Mouse (Mus musculus) kidney, postnatal 10 days (tissue): ENCODE measurements around the gene Fnbp1l.

Experiments
- DNase-seq: peaks from one replicate; pipeline ENCODE4 v3.0.0; 2021; ENCODE audit warnings: mixed read lengths

Fnbp1l gene

DNA sequence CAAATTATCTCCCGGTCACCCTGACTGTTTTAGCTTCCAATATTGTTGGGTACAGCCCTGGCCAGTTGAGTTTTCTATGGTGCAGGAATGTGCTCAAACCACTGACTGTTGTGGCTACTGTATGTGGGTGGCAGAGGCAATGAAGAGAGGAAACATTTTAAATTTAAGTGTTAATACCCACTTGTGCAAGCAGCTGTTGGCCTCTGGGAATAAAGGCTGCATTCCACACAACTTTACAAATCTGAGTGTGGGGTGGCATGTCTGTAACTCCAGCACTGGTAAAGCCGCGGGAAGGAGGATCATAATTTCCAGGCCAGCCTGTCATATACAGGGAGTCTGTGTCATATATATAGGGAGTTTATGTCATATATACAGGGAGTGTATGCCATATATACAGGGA lies 99.2 kb downstream of the Fnbp1l start:
- DNase-seq = no peak

DNA sequence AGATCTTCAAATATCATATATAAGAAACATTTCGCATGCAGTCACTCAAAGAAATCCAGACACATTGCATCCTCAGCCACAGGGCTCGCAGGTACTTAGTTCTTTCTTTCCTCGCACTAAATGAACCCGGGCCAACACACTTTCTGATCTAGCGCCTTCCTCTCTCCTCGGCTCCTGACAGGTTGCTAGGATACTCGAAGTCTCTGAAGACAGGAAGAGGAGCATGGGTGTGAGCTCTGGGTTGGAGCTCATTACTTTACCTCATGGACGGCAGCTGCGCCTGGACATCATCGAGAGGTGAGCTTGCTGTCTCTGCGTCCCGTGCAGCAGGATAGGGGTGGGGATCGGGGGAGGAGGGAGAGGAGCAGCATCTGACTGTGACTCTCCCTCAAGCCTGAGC lies 100.4 kb downstream of the Fnbp1l start:
- DNase-seq = no peak

DNA sequence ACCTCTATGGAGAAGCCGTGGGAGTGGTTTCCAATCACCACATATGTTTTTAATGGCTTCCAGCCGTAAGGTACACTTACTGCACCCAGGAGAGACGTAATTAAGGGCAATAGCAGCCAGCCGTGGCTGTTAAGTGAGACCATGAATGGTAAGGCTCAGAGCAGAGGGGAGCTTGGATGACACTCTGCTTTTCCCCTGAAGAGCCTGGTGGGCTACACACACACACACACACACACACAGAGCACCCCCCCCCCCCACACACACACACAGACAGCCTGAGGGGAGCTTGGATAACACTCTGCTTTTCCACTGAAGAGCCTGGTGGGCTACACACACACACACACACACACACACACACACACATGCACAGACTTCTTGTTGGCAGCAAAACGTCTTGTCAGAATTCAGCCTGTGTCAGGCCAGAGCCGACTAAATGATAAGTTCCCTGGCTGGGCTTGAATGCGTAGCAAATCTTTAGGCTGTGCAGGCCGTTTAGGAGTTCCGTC lies 101.2 kb downstream of the Fnbp1l start:
- DNase-seq = peak; percentile 8

DNA sequence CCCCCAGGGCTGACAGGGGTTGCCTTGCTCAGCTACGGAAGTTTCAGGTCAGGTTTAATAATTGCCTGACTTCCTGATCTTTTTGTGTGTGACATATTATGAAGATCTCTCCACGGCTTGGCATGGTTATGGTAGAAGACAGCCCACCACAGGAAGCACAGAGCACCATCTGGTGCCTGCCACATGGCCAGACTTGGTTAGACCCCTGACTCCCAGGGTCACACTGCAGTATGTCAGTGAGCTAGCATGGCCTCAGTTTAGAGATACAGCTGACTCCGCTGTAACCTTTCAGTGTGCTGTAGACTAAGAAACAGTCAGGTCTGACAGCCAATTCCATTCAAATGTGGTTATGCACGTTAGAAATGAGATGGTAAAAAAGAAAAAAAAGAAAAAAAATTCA lies 101.8 kb downstream of the Fnbp1l start:
- DNase-seq = peak; percentile 9

DNA sequence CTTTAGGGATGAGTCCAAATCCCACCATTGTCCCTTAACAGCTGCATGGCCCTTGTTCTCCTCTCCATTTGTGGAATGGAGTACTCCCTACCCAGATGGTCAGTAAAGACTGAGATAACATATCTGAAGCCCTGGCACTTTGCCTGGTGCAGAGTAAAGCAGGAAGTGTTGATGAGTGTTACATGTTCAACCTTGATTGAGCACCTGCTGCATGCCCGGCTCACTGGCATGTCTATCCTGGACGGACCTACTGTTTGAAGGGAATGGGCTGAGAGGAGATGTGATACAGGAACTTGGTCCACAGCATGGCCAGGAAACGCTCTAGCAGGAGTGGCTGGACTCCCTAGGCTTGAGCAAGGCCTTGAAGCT lies 103.2 kb downstream of the Fnbp1l start:
- DNase-seq = peak; percentile 14

DNA sequence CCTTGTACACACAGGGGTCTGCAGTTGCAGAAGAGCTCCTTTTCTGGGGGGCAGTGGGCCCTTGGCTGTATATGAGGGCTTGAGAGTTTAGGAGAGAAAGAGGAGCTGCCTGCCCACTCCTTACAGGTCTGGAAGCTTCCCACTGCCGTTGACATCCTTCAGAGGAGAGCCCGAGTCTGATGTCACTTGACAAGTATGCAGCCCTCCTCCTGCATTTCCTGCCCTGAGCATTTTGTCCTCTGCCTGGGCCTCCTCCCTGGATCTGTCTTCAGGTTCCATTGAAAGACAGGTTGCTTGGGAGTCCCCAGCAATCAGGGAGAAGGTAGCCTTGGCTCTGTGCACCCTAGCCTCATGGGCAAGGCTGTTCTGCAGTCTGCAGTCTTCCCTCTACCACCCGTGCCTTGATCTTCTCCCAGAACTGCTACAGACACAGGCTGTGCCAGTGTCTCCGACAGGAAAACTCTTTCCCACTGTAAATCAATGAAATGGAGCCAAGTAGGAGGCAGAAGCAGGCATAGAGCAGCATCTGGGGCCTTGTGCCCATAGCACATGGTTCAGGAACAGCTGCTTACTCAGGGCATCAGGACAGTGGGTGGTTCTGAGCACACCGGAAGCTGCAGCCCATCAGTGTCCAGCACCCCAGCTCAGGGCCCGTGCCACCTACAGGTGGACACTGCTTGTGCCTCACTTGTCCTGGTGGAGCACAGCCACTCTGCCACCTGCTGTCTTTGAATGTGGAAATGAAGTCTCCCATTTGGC lies 103.8 kb downstream of the Fnbp1l start:
- no peak for DNase-seq

DNA sequence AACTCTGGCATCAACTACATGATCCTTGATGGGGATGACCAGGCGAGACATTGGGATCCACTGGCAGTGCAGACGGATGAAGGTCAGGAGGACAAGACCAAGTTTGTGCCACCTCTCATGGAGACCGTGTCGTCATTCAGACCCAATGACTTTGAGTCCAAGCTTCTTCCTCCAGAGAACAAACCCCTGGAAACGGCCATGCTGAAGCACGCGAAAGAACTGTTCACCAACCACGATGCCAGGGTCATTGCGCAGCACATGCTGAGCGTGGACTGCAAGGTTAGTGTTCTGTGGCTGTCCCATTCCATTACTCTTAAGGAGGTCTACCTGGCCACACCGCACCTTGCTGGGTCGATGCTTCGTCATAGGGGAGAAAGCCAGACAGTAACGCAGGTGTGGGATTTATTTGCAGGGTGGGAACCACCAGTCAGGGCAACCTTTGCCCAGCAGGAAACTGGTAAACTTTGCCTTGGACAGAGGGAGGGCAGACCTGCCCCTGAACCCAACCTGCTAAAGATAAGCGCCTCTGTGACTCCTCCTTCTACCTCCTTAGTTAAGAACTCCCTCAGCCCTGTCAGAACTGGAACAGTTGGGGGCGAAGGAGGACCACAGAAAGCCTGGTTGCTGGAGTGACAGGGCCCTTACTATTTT lies 106.7 kb downstream of the Fnbp1l start:
- DNase-seq = no peak

DNA sequence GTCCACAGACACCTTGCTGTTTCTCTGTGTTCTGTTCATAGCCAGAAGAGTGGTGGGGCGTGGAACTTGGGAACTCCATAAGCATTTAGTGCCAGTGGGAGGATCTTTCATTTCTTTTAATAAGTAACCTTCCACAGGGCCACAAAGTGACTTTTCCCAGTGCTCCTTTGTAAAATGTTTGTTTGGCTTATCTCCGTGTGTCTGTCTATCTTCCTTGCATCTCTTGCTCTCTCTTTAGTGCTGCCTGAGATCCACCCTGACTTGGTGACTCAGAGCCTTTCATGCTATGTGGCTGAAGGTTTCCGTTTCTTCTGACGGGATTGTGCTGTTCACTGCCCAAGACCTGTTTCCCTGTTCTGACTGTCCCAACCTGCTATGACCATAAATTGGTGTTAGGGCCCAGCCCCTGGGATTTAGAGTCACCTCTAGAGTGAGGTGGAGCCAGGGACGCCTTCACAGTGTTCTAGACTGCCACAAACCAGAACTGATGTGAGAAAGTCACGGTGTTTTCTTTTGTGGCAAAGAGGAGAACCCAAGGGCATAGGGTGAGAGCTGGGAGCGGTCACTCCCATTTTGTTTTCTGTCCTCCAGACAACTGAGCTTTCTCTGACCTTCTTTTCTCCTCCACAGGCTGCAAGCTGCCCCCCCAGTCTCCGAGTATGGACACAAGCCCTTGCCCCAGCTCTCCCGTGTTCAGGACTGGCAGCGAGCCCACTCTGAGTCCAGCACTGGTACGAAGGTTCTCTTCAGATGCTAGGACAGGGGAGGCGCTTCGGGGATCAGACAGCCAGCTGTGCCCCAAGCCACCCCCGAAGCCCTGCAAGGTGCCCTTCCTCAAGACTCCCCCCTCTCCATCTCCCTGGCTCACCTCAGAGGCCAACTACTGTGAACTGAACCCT lies 107.5 kb downstream of the Fnbp1l start:
- DNase-seq = peak; percentile 79

DNA sequence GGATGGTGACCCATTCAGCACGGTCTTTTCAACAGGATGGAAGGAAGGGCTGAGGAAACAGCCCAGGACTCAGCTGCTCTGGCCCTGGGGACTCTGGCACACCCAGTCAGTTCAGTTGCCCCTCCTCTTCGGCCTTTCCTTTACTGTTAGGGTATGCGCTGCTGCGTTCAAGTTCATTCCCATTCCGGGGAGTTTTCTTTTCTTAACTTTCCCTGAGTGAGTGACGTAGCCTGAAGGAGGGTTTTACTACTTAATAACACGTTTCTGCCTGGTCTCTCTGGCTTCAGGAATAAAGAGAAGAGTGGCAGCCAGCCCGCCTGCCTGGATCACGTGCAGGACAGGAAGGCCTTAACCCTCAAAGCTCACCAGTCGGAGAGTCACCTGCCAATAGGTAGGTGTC lies 108.6 kb downstream of the Fnbp1l start:
- no peak for DNase-seq

DNA sequence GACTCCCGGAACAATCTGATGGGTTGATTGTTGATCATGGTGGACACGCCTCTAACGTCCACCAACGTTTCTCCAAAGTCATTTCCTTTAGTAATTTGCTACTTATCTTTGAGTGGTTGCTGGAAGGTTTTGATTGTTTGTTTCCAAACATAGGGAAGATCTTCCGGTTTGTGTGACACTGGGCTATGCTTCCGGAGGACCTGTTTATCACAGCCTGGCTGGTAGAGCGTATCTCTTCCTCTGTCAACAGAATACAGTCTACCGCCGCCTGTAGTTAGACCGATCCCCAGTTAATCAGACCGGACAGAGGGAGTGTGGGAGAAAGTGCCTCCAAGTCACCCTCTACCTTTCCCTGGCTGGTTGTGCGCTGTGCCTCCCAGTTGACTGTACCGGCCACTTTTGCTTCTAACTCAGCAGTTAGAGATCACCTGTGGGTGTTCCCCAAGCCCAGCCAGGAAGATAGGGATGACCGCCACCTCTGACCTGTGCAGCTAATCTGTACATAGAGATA lies 109.2 kb downstream of the Fnbp1l start:
- no peak for DNase-seq

DNA sequence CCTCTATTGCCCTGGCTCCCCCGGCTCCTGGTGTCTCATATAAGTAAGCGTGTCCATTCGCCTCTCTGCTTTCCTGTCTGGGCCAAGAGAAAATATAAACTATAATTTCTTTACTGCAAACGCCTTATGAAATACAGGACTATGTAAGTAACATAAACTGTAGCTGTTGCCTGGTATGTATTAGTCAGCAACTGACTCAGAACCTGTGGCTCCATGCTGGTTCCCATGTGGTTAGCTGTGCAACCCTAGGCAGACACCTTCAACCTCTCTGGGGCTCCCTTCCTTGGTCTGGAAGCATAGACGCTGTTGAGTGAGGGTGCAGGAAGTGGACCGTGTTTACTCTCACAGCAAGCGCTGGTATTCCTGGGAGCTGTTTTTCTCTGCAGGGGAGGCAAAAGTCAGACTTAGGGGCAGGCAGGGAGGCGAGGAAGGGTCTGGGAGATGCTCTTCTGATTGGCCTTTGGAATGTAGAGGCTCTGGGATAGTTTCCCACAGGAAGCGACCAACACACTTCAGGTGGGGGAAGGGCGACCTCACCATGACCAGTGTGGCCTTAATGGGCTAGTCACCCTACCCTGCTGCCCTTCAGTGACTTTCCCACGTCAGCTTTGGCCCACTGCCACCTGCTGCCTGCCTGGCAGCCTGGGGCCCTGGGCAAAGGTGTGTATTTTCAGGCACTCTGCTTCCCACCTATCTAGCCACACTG lies 109.8 kb downstream of the Fnbp1l start:
- DNase-seq = peak; percentile 92

DNA sequence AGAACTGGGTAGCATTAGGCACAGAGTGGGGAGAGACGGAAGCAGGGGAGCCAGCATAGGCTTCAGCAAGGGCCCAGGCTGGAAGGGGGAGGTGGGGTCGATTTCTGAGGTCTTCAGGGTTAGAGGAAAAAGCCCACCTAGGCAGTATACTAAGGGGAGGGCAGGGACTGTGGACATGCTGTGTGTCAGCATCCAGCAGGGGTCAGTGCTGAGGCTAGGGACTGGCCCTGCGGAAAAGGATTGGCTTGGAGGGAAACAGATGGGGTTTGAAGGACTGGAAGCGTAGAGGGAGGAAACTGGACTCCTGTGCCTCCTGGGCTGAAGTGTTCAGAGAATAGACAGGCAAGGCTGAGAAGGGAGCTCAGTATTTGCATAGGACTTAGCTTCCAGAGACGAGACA lies 110.4 kb downstream of the Fnbp1l start:
- DNase-seq = peak; percentile 88

DNA sequence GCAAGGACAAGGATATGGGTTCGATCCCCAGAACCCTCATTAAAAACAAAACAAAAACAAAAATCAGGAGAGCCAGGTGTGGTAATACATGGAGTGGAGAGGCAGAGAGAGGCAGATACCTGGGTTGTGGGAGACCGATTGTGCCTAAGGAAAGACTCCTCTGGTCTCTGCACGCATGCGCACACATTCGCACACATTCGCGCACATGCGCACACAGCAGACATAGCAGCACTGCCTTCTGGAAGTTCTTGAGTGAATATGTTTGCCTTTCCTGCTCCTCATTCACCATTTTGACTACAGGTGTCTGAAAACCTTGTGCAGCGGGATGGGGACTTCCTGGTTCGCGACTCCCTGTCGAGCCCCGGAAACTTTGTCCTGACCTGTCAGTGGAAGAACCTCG lies 111.7 kb downstream of the Fnbp1l start:
- no peak for DNase-seq

DNA sequence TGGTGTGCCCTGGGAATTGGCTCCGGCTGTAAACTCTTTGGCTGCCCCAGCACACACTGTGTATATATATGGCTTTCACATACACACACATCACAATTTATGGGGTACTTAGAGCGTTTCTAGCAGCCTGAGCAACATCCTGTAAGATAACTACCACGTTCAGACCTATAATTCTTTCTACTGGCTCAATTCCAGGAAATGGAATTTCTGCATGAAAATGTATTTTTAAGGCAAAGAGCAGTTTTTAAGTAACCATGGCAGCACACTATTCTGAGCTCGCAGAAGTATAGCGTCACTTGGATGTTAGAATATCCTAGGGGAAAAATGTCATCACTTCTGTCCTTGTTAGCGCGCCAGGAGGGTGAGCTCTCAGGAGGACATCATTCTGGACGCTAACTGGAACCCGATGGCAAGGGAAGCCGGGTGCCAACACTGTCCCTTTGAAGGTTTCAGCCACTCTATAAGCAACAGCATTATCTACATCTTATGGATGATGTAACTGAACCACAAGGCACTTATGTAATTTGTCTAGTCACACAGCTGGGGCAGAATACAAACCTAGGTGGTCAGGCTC lies 113.1 kb downstream of the Fnbp1l start:
- DNase-seq = no peak

DNA sequence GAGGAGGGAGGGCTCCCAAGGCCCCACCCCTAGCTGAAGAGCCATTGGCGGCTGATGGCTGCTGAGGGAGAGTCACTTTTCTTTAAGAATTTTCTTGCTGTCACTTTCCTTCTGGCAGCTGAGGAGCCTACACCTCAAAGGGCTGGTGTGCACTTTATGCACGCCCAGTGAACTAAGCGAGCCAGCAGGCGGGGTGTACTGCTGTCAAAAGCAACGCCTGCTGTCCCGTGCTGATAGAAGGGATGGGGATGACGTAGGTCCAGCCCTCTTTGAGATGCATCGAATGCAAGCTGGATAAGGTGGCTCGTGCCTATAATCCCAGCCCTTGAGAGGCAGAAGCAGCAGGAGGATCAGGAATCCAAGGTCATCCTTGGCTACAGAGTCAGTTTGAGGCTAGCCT lies 118.6 kb downstream of the Fnbp1l start:
- no peak for DNase-seq

DNA sequence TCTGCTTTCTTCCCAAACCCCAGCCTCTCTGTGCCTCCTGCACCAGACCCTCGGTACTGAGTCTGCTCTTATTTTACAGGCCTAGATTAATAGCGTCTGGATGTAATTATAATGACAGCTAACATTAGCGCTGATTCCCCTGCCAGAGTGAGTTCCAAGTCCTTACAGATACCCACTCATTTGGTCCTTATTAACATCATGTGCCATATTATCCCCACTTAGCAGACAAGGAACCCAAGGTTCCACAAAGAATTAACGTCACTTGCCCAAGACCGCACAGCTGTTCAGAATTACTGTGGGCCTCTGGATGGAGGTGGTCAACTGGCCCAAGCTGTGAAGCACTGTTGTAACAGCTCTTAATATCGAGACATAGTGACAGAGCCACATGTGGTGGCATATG lies 119.9 kb downstream of the Fnbp1l start:
- DNase-seq = no peak

DNA sequence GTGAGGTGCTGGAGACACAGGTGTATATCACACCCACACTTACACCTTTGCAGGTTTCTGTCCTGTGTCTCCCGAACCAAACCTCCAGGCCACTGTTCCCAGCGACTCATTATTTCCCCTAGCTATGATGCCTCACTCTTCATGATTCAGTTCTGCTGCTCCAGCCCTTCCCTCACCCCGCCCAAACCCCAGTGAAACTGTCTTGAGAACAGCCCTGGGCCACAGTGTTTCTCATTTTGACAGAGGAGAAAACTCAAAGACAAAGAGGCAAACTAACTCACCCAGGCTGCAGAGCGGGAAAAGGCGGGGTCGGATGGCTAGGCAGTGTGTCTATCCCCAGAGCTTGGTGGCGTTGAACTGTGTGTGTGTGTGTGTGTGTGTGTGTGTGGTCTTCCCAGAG lies 121.0 kb downstream of the Fnbp1l start:
- no peak for DNase-seq

DNA sequence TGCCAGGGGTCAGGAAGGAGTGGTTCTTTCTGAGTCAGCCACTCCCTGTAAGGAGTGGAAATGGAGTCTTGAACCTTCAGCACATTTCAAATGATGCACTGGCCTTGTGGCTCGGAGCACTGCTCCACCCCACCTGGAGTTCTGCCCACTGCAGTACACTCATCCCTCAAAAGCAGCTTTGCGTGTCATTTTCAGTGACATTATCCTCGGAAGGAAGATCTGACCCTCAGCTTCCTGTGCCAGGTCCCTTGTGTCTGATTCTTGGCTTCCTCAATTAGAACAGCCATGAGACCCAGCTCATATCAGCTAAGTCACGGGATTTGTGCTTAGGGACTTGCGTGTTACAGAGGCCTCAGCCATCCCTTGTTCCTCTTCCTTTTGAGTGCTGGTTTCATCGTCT lies 121.6 kb downstream of the Fnbp1l start:
- peak; percentile 51 for DNase-seq

DNA sequence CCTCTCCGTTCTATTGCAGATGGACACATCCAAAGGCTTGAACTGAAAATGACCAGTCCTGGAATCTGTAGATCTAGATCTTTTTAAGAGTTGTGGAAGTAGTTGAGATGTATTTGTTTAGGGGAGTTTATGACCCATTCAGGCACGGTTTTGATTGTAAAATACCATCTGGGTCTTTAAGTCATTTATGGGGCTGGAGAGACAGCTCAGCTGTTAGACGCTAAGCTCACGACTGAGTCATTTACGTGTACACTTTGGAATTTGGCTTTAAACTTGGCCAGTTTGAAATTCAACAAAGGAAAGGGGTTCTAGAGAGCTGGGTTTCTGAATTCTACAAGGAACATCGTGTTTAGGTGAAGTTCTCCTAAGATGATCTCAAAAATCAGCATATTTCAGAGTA lies 124.8 kb downstream of the Fnbp1l start:
- DNase-seq = no peak

DNA sequence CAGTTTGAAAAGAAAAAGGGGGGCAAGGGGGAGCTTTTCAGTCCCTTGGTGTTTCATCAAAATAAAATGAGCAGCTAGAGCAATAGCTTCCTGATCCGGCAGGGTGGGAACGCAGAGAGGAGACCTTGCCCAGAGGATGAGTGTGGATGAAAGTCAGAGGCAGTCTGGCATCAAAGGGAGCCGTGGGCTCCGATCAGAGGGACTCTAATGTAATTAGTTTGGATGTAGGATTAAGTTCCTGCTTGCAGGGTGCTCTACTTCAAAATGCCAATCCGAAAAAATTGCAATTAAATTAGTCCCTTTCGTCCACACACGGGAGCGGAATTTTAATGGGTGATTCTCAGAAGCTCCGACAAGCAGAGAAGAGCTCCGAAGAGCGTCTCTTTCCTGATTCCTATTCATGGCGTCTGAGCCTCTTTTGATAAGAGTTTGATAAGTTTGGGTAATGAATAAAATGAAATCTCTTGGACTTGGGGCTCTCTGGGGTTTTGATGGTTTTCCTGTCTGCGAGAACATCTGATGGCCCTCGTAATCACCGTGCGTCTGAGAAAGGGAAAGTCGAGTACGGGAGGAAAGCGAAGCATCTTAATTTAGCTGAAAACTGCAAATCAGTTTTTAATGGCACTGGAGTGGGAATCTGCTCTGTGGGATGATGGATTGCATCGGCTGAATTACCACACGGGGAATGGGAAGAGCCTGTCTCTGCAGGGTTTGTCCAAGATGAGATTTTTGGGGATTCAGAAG lies 126.5 kb downstream of the Fnbp1l start:
- no peak for DNase-seq

DNA sequence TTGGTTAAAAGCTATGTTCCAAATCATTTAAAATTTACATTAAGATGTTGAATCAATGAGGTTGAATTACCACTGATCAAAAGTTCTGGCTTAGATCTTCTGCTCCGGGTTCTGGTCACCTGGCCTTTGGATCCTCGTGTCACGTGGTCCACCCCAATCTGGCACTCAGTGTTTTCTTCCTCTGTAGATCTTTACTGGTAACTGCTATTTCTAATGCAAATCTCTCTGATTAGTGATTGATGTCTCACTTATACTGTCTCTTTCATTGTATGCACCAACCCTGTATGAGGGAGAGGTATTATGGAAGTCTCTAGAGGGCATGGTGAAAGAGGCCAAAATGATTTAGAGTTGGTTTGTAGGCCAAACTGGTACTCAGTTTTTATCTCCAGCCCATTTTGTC lies 127.5 kb downstream of the Fnbp1l start:
- DNase-seq = no peak

DNA sequence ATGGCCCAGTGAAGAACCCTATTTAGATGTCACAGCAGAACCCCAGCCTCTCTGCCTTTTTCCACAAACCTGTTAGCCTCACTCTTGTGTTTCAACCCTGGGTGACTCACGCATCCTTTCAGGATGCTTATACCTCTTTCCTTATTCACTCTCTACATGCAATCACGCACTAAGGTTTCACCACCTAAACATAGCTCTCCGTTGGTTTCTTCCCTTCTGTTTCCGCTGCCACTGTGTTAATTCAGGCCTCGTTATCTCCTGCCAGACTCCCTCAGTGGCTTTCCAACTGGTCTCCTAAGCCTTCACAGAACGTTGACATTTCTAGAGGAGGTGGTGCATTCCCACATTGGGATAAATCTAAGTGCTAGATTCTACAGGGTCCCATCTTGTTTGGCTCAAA lies 128.9 kb downstream of the Fnbp1l start:
- DNase-seq = no peak
